Mouse (Mus musculus) erythroblast, embryonic 14.5 days (primary cell): ENCODE data around the gene Crx.

Source experiments
- GATA1 ChIP-seq: IDR thresholded peaks from 2 replicates; pipeline ENCODE4 v1.6.1; 2012; ENCODE audit warnings: low read length, inconsistent platforms, mixed read lengths
- TAL1 ChIP-seq: IDR thresholded peaks from 3 replicates; pipeline ENCODE4 v1.6.1; 2012; ENCODE audit warnings: low read length, inconsistent platforms, mixed read lengths

- TF ChIP-seq GATA1 (no peak), TAL1 (no peak)
Measured at GRCm38 (mm10) chr7:15921796-15922195, 42.0 kb upstream of the Crx start.
